21 mouse cellular contexts compared by ENCODE assay signal in the genomic region with DNA sequence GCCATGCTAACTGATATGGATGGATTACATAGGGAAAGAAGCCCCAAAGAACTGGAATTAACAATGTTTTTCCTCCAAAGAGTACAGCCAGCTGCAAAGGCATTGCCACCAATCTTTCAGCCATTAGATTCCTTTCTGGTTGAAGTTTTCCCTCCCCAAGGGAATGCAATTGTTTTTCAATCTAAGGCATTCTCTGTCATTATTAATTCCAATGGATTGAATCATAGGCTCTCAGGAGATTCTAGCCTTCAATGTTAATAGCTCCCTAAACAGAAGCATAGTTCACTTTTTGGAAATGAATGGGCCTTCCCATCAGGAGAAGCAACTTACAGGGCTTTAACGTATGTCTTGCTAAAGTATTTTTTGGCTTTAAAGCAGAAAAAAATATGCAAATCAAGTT. TPM values are rescaled to one million over a fixed set of nuclear protein-coding genes. Genes with fewer than 3 reads are reported as not detected.
"Had no signal": no experiment of that assay in that cellular context is flagged by ENCODE, and none has a peak within 500 bp of the region (broad histone marks: within the 10 kb centered on the region; RNA-seq: fewer than 3 reads in every experiment).

No protein-coding gene starts in this region.

- H3K27ac ChIP-seq: heart, embryonic 10.5 days; hindbrain, embryonic 10.5 days; hindbrain, embryonic 12.5 days; hindbrain, embryonic 14.5 days; intestine, embryonic 15.5 days; layer of hippocampus, adult 2 months; left cerebral cortex, adult 2 months; limb, embryonic 10.5 days; limb, embryonic 12.5 days; liver, embryonic 13.5 days had no signal

- H3K27me3 ChIP-seq: heart, embryonic 12.5 days; hindbrain, embryonic 12.5 days; intestine, embryonic 15.5 days; limb, embryonic 12.5 days; liver, embryonic 13.5 days had no signal

- ATAC-seq: hindbrain, embryonic 16.5 days; inflammation-experienced regulatory T-cells, adult 6 months; intestine, embryonic 15.5 days; intestine, postnatal 0 days had no signal

- H3K4me1 ChIP-seq: heart, embryonic 10.5 days; hindbrain, embryonic 10.5 days; hindbrain, embryonic 12.5 days; intestine, embryonic 15.5 days; limb, embryonic 10.5 days; limb, embryonic 12.5 days; liver, embryonic 13.5 days had no signal

- H3K36me3 ChIP-seq: heart, embryonic 10.5 days; heart, embryonic 12.5 days; hindbrain, embryonic 10.5 days; hindbrain, embryonic 12.5 days; intestine, embryonic 15.5 days; limb, embryonic 10.5 days; limb, embryonic 12.5 days; liver, embryonic 13.5 days had no signal

- H3K9me3 ChIP-seq: heart, embryonic 10.5 days; heart, embryonic 12.5 days; hindbrain, embryonic 10.5 days; hindbrain, embryonic 12.5 days; intestine, embryonic 15.5 days; limb, embryonic 10.5 days; limb, embryonic 12.5 days; liver, embryonic 13.5 days had no signal

- DNase-seq: gastrocnemius, postnatal 14 days; gastrocnemius, postnatal 36 days; kidney, adult 18-20 months; kidney, adult 8-10 months; liver; liver, embryonic 13.5 days had no signal

- H3K9ac ChIP-seq: heart, embryonic 12.5 days; hindbrain, embryonic 12.5 days; hindbrain, embryonic 14.5 days; intestine, embryonic 15.5 days; limb, embryonic 12.5 days; liver, embryonic 13.5 days had no signal

- H3K4me3 ChIP-seq: heart, embryonic 10.5 days; heart, embryonic 12.5 days; hindbrain, embryonic 10.5 days; hindbrain, embryonic 12.5 days; intestine, embryonic 15.5 days; layer of hippocampus, adult 2 months; left cerebral cortex, adult 2 months; limb, embryonic 10.5 days; limb, embryonic 12.5 days; liver, embryonic 13.5 days had no signal

- H3K4me2 ChIP-seq: heart, embryonic 12.5 days; hindbrain, embryonic 12.5 days; hindbrain, embryonic 14.5 days; intestine, embryonic 15.5 days; limb, embryonic 12.5 days; liver, embryonic 11.5 days; liver, embryonic 13.5 days had no signal

RNA-seq across cellular contexts. Expression of a gene that starts 15.6 kb away (rescaled TPM):
- polyA plus RNA-seq: heart, embryonic 10.5 days; hindbrain, embryonic 10.5 days; hindbrain, embryonic 12.5 days; hindbrain, embryonic 16.5 days; kidney, embryonic 14.5 days; limb, embryonic 10.5 days; limb, embryonic 12.5 days; liver, embryonic 11.5 days had no signal
